Mouse (Mus musculus): ENCODE data around the gene Dnase2a.

- TF ChIP-seq CTCF (IDR thresholded peaks at IDR 0.05) (no peak), EP300 (IDR thresholded peaks at IDR 0.05) (no peak)
Measured at GRCm38 (mm10) chr8:84902367-84902919, 5.9 kb upstream of the Dnase2a start.

All from lung, postnatal 0 days (tissue).